Mouse (Mus musculus) E14TG2a.4 (cell line): ENCODE results near the gene Gm28048.

Experiments
- H3K27me3 ChIP-seq: 2 replicates; pipeline ENCODE4 v1.6.1; 2014; ENCODE audit warnings: low read length, control low read depth; ENCODE audit not compliant: insufficient read depth
- H3K36me3 ChIP-seq: 2 replicates; pipeline ENCODE4 v1.6.1; 2014; ENCODE audit warnings: low read length, control low read depth; ENCODE audit not compliant: insufficient read depth
- H3K4me1 ChIP-seq: replicated peaks from 2 replicates; pipeline ENCODE4 v1.6.1; 2014; ENCODE audit warnings: low read depth, low read length, control low read depth
- H3K4me3 ChIP-seq: replicated peaks from 2 replicates; pipeline ENCODE4 v1.5.1; 2014; ENCODE audit warnings: mild to moderate bottlenecking, low read length
- H3K9me3 ChIP-seq: 2 replicates; pipeline ENCODE4 v1.6.1; 2014; ENCODE audit warnings: low read length, control low read depth
- CTCF ChIP-seq: conservative IDR thresholded peaks from 2 replicates; pipeline ENCODE4 v1.5.1; 2014; ENCODE audit warnings: low read length
- NANOG ChIP-seq: IDR thresholded peaks from 2 replicates; pipeline ENCODE4 v1.6.1; 2014; ENCODE audit warnings: borderline replicate concordance, low read length, mixed read lengths
- POU5F1 ChIP-seq: IDR thresholded peaks from 2 replicates; pipeline ENCODE4 v1.6.1; 2014; ENCODE audit warnings: low read length, borderline replicate concordance

The Gm28048 gene

DNA sequence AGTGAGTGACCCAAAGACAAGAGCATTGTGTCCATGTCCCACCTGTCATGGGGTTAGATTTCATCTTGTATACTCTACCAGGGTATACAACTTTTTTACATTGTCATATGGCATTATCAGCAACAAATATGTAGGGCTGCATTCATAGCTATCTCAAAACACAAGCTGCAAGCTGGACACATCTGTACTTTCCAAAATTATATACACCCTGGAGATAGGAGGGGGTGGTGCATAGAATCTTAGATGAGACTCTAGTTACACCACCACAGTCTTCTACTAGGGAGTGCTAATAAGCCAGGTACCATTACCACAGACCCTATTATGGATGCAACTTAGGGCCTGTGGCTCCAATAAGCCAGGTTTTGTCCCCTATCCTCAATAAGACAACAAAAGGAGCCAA, 173.8 kb downstream of the Gm28048 start:
- no peaks in the 10 kb centered on the region for H3K9me3 ChIP-seq
- 0 out of 2 replicates have a peak, but pooled peaks cover 4% of the 10 kb centered on the region for H3K4me1 ChIP-seq
- H3K27me3 ChIP-seq = no peaks in the 10 kb centered on the region
- H3K4me3 ChIP-seq = no peak overlapping the region
- TF ChIP-seq CTCF = no peak
- TF ChIP-seq POU5F1 = no peak
- TF ChIP-seq NANOG = no peak
- no peaks in the 10 kb centered on the region for H3K36me3 ChIP-seq

DNA sequence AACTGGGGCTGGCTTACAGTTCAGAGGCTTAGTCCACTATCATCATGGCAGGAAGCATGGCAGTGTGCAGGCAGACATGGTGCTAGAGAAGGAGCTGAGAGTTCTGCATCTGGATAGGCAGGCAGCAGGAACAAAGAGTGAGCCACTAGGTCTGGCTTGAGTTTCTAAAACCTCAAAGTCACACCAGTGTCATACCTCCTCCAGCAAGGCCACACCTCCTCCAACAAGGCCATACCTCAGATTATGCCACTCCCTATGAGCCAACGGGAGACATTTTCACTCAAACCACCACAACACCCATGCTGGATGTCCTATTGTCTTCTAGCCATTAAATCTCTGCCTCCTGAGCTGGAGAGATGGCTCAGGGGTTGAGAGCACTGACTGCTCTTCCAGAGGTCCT, 176.7 kb downstream of the Gm28048 start:
- Histone ChIP-seq H3K27me3 (no peaks in the 10 kb centered on the region), H3K36me3 (no peaks in the 10 kb centered on the region), H3K4me1 (peaks cover 15% of the 10 kb centered on the region), H3K4me3 (no peak overlapping the region), H3K9me3 (no peaks in the 10 kb centered on the region)
- TF ChIP-seq NANOG (no peak), CTCF (no peak), POU5F1 (no peak)

DNA sequence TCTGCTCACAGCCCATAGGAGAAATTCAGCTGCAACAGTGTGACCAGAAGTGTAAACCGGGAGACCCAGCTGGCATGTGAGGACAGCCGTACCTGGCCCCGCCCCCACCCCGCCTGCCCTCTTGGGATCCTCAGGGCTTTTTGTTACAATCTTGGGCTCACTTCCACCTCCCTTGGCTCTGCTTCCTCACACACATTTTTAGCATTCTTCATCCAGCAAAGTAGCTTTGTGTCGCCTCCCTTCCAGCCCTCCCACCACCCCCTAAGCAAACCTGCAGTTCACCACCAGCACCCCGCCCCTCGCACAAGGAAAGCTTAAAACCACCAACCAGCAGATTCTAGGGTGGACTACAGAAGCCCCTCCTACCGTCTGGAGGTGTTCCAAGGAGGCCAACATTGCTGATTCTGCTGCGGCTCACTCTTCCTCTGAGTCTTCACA, 181.9 kb downstream of the Gm28048 start:
- Histone ChIP-seq H3K4me3 (peak overlapping the region; percentile 70), H3K4me1 (peaks cover 38% of the 10 kb centered on the region), H3K36me3 (peaks cover 5% of the 10 kb centered on the region; the same call in 1 of the 2 replicates), H3K9me3 (no peaks in the 10 kb centered on the region), H3K27me3 (no peaks in the 10 kb centered on the region)
- TF ChIP-seq NANOG (no peak), POU5F1 (no peak), CTCF (no peak)

DNA sequence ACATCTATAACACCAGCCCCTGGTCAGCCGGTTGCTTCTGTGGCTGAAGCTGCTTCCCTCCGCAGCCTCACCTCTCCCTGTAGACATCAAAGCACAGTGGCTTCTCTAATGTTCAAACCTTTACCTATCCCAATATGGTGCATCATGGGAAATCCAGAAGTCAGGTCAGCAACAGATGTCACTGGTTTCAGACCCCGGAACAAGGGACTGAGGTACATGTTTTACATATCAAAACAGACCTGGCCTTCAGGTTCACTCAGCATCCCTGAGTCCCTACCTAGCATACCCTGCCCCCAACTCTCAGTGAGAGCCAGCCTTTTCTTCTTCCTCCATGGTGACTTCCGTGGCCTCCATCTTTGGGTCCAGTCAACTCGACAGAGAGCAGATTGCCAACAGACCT, 183.0 kb downstream of the Gm28048 start:
- Histone ChIP-seq H3K9me3 (no peaks in the 10 kb centered on the region), H3K36me3 (peaks cover 5% of the 10 kb centered on the region; the same call in 1 of the 2 replicates), H3K27me3 (no peaks in the 10 kb centered on the region), H3K4me1 (peaks cover 47% of the 10 kb centered on the region), H3K4me3 (peak overlapping the region; percentile 70)
- no peak for TF ChIP-seq NANOG
- no peak for TF ChIP-seq POU5F1
- no peak for TF ChIP-seq CTCF

DNA sequence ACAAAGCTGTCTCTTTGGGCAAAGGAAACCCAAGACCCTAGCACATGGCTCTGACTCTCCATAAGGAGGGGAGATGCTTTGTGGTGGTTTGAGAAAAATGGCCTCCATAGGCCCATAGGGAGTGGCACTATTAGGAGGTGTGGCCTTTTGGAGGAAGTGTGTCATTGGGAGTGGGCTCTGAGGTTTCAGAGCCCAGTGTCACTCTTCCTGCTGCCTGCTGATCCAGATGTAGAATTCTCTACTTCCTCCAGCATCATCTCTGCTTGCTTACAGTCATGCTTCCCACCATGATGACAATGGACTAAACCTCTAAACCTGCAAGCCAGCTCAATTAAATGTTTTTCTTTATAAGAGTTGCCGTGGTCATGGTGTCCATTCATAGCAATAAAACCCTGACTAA, 187.2 kb downstream of the Gm28048 start:
- Histone ChIP-seq H3K4me3 (no peak overlapping the region), H3K4me1 (peaks cover 70% of the 10 kb centered on the region), H3K27me3 (no peaks in the 10 kb centered on the region), H3K36me3 (peaks cover 5% of the 10 kb centered on the region; the same call in 1 of the 2 replicates), H3K9me3 (no peaks in the 10 kb centered on the region)
- no peak for TF ChIP-seq NANOG
- TF ChIP-seq POU5F1 = no peak
- no peak for TF ChIP-seq CTCF

DNA sequence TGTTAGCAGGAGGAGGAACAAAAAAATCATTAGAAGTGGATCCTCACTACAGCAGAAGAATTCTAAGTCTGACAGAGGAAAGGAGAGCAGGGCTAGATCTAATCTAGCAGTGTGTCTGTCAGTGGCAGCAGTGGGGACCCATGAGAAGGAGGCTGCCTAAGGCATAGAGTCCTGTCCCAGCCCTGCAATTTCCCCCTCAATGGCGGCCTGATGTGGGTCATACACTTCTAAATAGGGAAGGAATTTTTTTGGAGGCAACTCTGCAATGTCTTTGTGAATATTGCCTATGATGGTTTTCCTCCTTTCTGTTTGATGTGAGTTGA, 188.0 kb downstream of the Gm28048 start:
- H3K36me3 ChIP-seq = peaks cover 12% of the 10 kb centered on the region; the same call in 1 of the 2 replicates
- H3K9me3 ChIP-seq = 0 out of 2 replicates have a peak, but pooled peaks cover 3% of the 10 kb centered on the region
- no peaks in the 10 kb centered on the region for H3K27me3 ChIP-seq
- no peak overlapping the region for H3K4me3 ChIP-seq
- peaks cover 66% of the 10 kb centered on the region for H3K4me1 ChIP-seq
- no peak for TF ChIP-seq NANOG
- no peak for TF ChIP-seq POU5F1
- no peak for TF ChIP-seq CTCF

DNA sequence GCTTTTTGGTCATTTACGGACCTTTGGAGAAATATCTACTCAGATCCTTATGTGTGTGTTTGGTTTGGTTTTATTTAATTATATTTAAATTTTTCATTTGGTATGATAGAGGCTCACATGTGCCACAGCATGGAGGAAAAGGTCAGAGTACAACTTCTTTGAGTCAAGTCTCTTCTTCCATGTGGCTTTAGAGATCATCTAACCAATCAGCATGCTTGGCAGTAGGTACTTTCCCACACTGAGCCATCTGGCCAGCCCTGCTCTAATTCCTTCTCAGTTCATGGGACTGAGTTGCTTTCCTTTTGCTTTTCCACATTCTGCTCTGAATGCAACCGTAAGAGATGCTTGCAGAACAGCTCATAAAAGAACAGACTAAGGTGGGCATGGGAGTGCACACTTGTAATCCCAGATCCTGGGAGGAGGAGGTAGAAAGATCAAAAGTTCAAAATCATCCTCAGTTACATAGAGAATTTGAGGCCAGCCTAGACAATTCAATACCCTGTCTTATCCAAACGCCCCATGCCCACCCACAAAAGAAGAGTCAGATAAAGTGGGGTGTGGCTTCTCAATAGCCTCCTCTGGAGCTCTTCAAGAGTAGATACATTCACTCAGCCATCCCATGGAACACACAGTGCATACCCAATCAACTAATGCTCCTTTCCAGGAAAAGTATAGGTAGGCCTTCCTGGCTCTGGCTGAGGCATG, 188.6 kb downstream of the Gm28048 start:
- H3K4me1 ChIP-seq = peaks cover 61% of the 10 kb centered on the region
- no peaks in the 10 kb centered on the region for H3K27me3 ChIP-seq
- 0 out of 2 replicates have a peak, but pooled peaks cover 3% of the 10 kb centered on the region for H3K9me3 ChIP-seq
- H3K4me3 ChIP-seq = no peak overlapping the region
- TF ChIP-seq POU5F1 (no peak), NANOG (no peak), CTCF (no peak)
- peaks cover 12% of the 10 kb centered on the region; the same call in 1 of the 2 replicates for H3K36me3 ChIP-seq

DNA sequence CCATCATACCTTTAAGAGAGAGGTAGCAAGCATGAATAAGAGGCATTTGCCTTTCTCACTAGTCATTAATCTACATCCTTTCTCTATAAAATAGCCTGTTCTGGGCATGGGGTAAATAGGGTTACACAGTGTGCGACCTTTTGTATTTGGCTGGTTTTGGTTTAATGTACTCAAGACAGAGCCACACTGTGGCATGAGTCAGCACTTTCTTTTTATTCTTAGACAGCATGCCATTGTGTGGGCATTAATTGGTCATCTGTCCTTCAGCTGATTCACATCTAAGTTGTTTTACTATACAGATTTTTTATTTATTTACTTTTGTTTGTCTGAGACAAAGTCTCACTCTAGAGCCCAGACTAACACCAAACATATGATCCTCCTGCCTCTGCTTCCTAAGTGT, 189.7 kb downstream of the Gm28048 start:
- H3K4me1 ChIP-seq = peaks cover 55% of the 10 kb centered on the region
- H3K9me3 ChIP-seq = peaks cover 14% of the 10 kb centered on the region
- no peak overlapping the region for H3K4me3 ChIP-seq
- H3K36me3 ChIP-seq = peaks cover 19% of the 10 kb centered on the region; the same call in 1 of the 2 replicates
- no peaks in the 10 kb centered on the region for H3K27me3 ChIP-seq
- TF ChIP-seq POU5F1 (no peak), CTCF (no peak)

DNA sequence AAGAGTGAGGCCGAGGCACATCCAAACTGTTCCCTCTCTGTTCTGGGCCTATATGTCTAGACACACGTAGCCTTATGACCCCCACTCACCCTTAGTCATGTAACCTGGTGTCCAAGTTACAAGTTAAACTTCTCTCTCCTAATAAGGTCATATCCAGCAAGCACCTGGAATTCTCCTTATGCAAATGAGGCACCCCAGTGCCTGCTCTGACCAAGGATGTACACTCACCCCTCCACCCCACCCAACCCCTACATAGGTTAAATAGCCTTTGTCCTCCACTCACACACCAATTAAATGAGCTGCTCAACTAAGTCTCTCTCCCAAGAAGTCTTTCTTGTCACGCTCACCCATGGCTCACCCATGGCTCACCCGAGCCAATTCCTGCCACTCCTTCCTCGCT, 190.2 kb downstream of the Gm28048 start:
- Histone ChIP-seq H3K9me3 (peaks cover 18% of the 10 kb centered on the region), H3K4me3 (no peak overlapping the region), H3K36me3 (peaks cover 23% of the 10 kb centered on the region; the same call in 1 of the 2 replicates), H3K27me3 (no peaks in the 10 kb centered on the region), H3K4me1 (peaks cover 55% of the 10 kb centered on the region)
- TF ChIP-seq NANOG (no peak), CTCF (no peak), POU5F1 (no peak)
